Mouse (Mus musculus) stomach, embryonic 15.5 days (tissue): ENCODE measurements at regions not wholly inside any gene's neighbourhood (a gene's known extent, or its start where the extent isn't known, plus 50 kb on each side); places are given as distances from the start of the nearest gene placed in this dataset.

Experiments
- ATAC-seq: fragments of 200-750 bp; cut with Nextera tagmentation; 2 replicates; pipeline ENCODE4 v1.8.0; 2017; ENCODE audit warnings: low read depth, moderate number of reproducible peaks, moderate TSS enrichment; ENCODE audit not compliant: insufficient read depth, low FRiP score
- H3K27ac ChIP-seq: fragments of 300-500 bp; sonication (generic); 2 replicates; pipeline ENCODE4 v1.5.1; 2015; ENCODE audit warnings: mild to moderate bottlenecking, inconsistent platforms
- H3K27me3 ChIP-seq: fragments of 300-500 bp; sonication (generic); replicated peaks from 2 replicates; pipeline ENCODE4 v1.6.1; 2015; ENCODE audit warnings: inconsistent platforms
- H3K36me3 ChIP-seq: fragments of 300-500 bp; sonication (generic); 2 replicates; pipeline ENCODE4 v1.6.1; 2015; ENCODE audit warnings: inconsistent platforms
- H3K4me1 ChIP-seq: fragments of 300-500 bp; sonication (generic); 2 replicates; pipeline ENCODE4 v1.6.1; 2015; ENCODE audit warnings: inconsistent platforms
- H3K4me2 ChIP-seq: fragments of 300-500 bp; sonication (generic); 2 replicates; pipeline ENCODE4 v1.6.1; 2015; ENCODE audit warnings: mild to moderate bottlenecking, inconsistent platforms
- H3K4me3 ChIP-seq: fragments of 300-500 bp; sonication (generic); replicated peaks from 2 replicates; pipeline ENCODE4 v1.5.1; 2015; ENCODE audit warnings: inconsistent platforms
- H3K9ac ChIP-seq: fragments of 300-500 bp; sonication (generic); 2 replicates; pipeline ENCODE4 v1.6.1; 2015; ENCODE audit warnings: inconsistent platforms
- H3K9me3 ChIP-seq: fragments of 300-500 bp; sonication (generic); 2 replicates; pipeline ENCODE4 v1.6.1; 2016; ENCODE audit warnings: inconsistent platforms
- WGBS: fragments of 180-500 bp; shearing (Covaris S2); methylation state at CpG from one replicate; pipeline ENCODE4 v1.1.7; 2015; 5-methylcytosine and 5-hydroxymethylcytosine counted together

DNA sequence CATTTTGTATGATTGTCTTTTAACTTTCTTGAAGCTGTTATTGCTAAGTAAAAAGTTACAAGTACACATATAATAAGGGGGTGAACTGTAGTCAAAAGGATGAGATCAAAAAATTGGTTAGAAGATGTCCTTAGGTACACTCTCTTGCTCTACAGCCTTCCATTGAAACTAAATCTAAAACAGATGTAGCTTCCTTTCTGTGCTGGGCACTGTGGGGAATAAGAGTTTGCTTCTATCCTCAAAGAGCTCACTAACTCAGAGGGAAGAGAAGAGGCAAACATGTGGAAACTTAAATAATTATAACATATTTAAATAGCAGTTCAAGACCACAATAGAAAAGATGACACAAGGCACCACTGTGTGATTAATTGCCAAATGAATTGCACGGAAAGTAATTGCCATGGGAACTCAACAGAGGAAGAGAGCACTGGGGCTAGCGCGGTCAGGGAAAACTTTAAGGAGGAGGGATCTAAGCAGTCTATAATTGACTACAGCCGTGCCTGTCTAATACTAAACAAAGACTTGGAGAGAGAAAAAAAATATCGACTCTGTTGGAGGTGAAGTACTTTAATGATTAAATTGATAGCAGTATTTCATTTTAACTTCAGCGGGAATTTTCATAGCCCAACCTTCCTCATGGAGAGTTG is 57.9 kb upstream of the Ammecr1 start:
- H3K27me3 ChIP-seq: no peaks in the 10 kb centered on the region

DNA sequence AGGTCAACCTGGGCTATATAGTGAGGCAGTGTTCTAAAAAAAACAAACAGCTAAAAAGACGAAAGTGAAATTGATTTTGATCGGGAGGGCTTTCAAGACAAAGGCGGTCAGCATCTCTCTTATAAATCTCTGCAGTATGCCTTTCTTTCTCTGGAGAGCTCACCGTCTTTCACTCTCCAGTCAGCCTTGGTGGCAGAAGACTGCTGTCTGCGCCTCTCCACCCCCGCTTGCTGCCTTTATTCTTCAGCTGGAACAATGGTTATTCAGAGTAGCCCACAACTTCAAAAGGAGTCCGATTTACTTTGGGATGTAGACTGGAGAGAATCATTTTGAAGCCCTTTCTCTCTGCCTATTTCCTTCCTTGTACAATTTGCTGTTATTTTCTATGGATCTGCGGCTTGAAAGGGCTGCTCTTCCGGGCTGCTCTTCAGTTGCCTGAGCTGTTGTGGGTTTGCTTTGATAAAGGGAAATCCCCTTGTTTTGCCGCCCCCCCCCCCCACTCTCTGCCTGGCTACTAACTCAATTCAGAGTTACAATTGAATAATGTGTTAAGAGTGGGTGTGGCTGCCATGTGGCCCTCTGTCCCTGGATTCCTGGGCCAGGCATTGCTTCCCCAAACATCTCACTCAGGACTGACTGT is 64.0 kb upstream of the Ammecr1 start:
- WGBS: 29% methylated on average over 10 of the region's 10 CpGs
- no peak overlapping the region for H3K27ac ChIP-seq
- no peaks in the 10 kb centered on the region for H3K4me1 ChIP-seq
- no peak overlapping the region for H3K4me3 ChIP-seq
- H3K4me2 ChIP-seq: no peak overlapping the region
- H3K36me3 ChIP-seq: no peaks in the 10 kb centered on the region
- ATAC-seq: no peak
- no peaks in the 10 kb centered on the region for H3K27me3 ChIP-seq
- no peak overlapping the region for H3K9ac ChIP-seq
- no peaks in the 10 kb centered on the region for H3K9me3 ChIP-seq

More for the DNA sequence above, 57.9 kb upstream of the Ammecr1 start:
- H3K36me3 ChIP-seq: no peaks in the 10 kb centered on the region
- no peak for ATAC-seq
- no peaks in the 10 kb centered on the region for H3K4me1 ChIP-seq
- H3K4me3 ChIP-seq: no peak overlapping the region
- H3K27ac ChIP-seq: no peak overlapping the region
- 59% methylated on average over 6 of the region's 6 CpGs for WGBS
- H3K4me2 ChIP-seq: no peak overlapping the region
- H3K9me3 ChIP-seq: no peaks in the 10 kb centered on the region
- H3K9ac ChIP-seq: no peak overlapping the region

DNA sequence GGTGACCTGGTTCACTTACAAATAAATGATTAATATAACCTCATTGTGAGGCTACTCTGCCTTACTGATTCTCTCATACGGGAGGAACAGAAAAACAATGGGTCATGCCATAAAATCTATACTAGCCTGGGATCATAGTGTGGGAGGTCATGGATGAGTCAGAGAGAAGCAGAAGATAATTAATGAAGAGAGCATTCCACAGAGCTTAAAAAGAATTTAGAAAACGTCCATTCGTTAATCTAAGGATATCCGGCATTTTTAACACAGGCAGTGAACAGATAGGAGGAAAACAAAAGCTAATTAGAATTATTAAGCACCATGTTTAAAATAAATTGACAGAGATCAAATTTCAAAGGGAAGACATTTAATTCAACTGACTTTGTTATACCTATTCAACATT is 59.5 kb upstream of the Rtl9 start:
- Histone ChIP-seq H3K9me3 (no peaks in the 10 kb centered on the region), H3K4me2 (no peak overlapping the region), H3K36me3 (no peaks in the 10 kb centered on the region), H3K27me3 (no peaks in the 10 kb centered on the region), H3K4me3 (no peak overlapping the region), H3K4me1 (no peaks in the 10 kb centered on the region), H3K9ac (no peak overlapping the region), H3K27ac (no peak overlapping the region)
- no peak for ATAC-seq
- 55% methylated on average over 4 of the region's 4 CpGs for WGBS

DNA sequence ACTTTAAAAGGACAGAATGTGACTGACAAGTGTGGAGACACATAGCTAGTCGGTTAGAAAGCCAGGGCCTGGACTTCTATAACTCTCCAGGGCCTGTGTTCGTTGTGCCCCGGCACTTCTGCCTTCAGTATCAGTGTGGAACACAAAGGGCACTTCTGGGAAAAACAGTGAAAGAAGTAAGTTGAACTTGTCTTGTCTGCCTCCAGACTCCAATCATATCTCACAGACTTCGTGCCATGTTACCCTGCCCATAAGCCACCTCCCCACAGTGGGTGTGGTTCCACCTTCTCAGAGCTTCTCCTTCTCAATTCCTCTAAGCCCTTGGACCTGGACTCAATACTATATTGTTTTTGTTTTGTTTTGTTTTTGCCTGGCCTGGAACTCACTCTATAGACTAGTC is 55.1 kb upstream of the Rtl9 start:
- Histone ChIP-seq H3K4me2 (no peak overlapping the region), H3K9ac (no peak overlapping the region), H3K27me3 (0 out of 2 replicates have a peak, but pooled peaks cover 3% of the 10 kb centered on the region), H3K4me3 (no peak overlapping the region), H3K36me3 (no peaks in the 10 kb centered on the region), H3K4me1 (no peaks in the 10 kb centered on the region), H3K27ac (no peak overlapping the region), H3K9me3 (no peaks in the 10 kb centered on the region)
- ATAC-seq: peak; percentile 58; the same call in 1 of the 2 replicates
- whole genome bisulfite sequencing: 80% methylated on average over 4 of the region's 4 CpGs

DNA sequence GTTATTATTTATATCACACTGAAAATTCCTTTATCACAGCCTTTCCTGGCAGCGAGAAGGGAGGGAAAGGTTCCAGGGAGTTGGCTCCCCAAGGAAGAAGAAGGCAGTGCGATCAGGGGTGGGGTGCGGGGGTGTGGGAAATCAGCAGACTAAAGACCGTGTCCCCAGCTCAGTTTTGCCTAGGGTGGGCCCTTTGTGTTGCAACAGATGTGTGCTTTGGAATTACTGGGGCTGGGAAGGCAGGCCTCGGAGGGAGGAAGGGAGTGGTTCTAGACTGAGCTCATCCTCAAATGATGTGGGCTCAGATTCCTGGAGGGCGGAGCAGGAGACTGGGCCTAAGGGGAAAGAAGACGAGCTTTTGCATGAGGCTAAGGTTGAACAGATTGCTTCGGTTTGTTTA is 53.1 kb upstream of the Rtl9 start:
- ATAC-seq: no peak; the same call in 1 of the 2 replicates
- Histone ChIP-seq H3K4me2 (no peak overlapping the region), H3K36me3 (no peaks in the 10 kb centered on the region), H3K4me1 (no peaks in the 10 kb centered on the region), H3K9ac (no peak overlapping the region), H3K27me3 (0 out of 2 replicates have a peak, but pooled peaks cover 3% of the 10 kb centered on the region), H3K27ac (no peak overlapping the region), H3K9me3 (no peaks in the 10 kb centered on the region), H3K4me3 (no peak overlapping the region)
- 62% methylated on average over 8 of the region's 8 CpGs for WGBS
